Mouse (Mus musculus) kidney, postnatal 0 days (tissue): ENCODE data around the gene Trnp1. TPM values are rescaled to one million over a fixed set of nuclear protein-coding genes. Genes with fewer than 3 reads are reported as not detected.

Experiments
- ATAC-seq: fragments of 200-750 bp; cut with Nextera tagmentation; replicated peaks from 2 replicates; pipeline ENCODE4 v1.8.0; 2017; ENCODE audit warnings: low read depth, moderate number of reproducible peaks, moderate TSS enrichment, moderate library complexity; ENCODE audit not compliant: low FRiP score
- DNase-seq: peaks from one replicate; pipeline ENCODE4 v3.0.0-alpha.2; 2016; ENCODE audit warnings: low spot score
- H3K27ac ChIP-seq: fragments of 300-500 bp; sonication (generic); 2 replicates; pipeline ENCODE4 v1.5.1; 2014; ENCODE audit warnings: mild to moderate bottlenecking
- H3K27me3 ChIP-seq: fragments of 300-500 bp; sonication (generic); 2 replicates; pipeline ENCODE4 v1.6.1; 2014; ENCODE audit warnings: low read length, mixed read lengths; ENCODE audit not compliant: insufficient read depth
- H3K36me3 ChIP-seq: fragments of 300-500 bp; sonication (generic); 2 replicates; pipeline ENCODE4 v1.6.1; 2014; ENCODE audit warnings: low read length, mixed read lengths; ENCODE audit not compliant: insufficient read depth
- H3K4me1 ChIP-seq: fragments of 300-500 bp; sonication (generic); replicated peaks from 2 replicates; pipeline ENCODE4 v1.6.1; 2014; ENCODE audit warnings: antibody characterized with exemption, low read length, mixed read lengths; ENCODE audit not compliant: insufficient read depth
- H3K4me2 ChIP-seq: fragments of 300-500 bp; sonication (generic); 2 replicates; pipeline ENCODE4 v1.6.1; 2014; ENCODE audit warnings: mild to moderate bottlenecking, low read length, moderate library complexity, mixed read lengths
- H3K4me3 ChIP-seq: fragments of 300-500 bp; sonication (generic); replicated peaks from 2 replicates; pipeline ENCODE4 v1.5.1; 2014; ENCODE audit warnings: low read depth, low read length
- H3K9ac ChIP-seq: fragments of 300-500 bp; sonication (generic); 2 replicates; pipeline ENCODE4 v1.6.1; 2014; ENCODE audit warnings: low read depth, low read length
- H3K9me3 ChIP-seq: fragments of 300-500 bp; sonication (generic); replicated peaks from 2 replicates; pipeline ENCODE4 v1.6.1; 2016; ENCODE audit warnings: low read length, inconsistent platforms, mixed read lengths
- CTCF ChIP-seq: IDR thresholded peaks from 2 replicates; pipeline ENCODE4 v1.5.1; 2016; ENCODE audit warnings: antibody characterized with exemption, low read depth, mild to moderate bottlenecking, moderate library complexity
- WGBS: fragments of 180-500 bp; shearing (Covaris S2); extraction: QIAGEN DNeasy Blood & Tissue Kit; methylation state at CpG from one replicate; pipeline ENCODE4 v1.1.7; 2014; 5-methylcytosine and 5-hydroxymethylcytosine counted together
- polyA plus RNA-seq: library from polyadenylated mRNA; unstranded; fragments of >200 nt; fragmentation: Nextera tagmentation; extraction: Ambion mirVana; gene quantifications from 2 replicates; pipeline ENCODE4 v1.2.1, GENCODE M21; 2015

Gene Trnp1
- polyA plus RNA-seq, 1 experiment from 2014 or later = 1.5 TPM

DNA sequence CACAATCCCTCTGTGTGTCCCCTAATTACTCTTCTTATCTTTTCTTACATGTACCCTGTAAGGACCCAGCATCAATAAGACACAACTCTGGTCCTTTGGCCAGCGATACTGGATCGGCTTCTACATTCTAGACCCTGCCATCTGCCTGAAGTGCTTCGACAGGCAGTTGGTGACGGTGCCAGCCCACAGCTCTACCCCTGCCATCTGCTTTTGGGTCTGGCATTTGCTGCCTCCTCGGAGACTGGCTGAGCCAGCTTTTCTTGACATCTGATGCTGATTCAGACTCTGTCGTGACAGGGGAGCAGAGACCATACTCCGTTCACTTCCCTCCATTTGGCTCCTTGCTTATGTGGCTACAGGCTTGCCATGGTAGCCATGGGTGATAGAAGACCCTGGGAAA is 10.6 kb upstream of the Trnp1 start:
- no peaks in the 10 kb centered on the region for H3K4me1 ChIP-seq
- 78% methylated on average over 7 of the region's 7 CpGs for WGBS
- DNase-seq (no peak), ATAC-seq (no peak)
- no peaks in the 10 kb centered on the region; the same call in 1 of the 2 replicates for H3K27me3 ChIP-seq
- no peak overlapping the region for H3K9ac ChIP-seq
- no peak overlapping the region for H3K4me2 ChIP-seq
- no peak overlapping the region for H3K27ac ChIP-seq
- H3K4me3 ChIP-seq = no peak overlapping the region
- no peaks in the 10 kb centered on the region for H3K9me3 ChIP-seq
- TF ChIP-seq CTCF = no peak
- no peaks in the 10 kb centered on the region for H3K36me3 ChIP-seq

DNA sequence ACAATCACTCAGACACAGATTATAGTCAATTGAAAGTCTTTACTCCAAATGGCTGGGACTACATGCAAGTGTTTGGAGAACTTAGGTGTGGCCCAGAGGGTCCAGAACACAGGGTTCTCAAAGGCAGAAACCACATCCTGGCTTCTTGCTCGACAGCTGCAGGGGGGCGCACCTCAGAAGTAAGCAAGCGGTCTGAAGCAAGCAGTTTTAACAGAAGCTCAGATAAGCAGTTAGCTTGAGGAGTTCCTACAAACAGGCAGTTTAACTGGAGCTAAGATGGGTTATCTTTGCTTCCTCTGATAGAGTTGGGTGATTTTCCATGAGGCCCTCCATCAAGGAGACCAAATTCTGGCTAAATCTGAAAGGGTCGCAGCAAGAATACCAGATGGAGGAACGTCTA is 8.2 kb upstream of the Trnp1 start:
- WGBS = 73% methylated on average over 5 of the region's 5 CpGs
- Histone ChIP-seq H3K9me3 (no peaks in the 10 kb centered on the region), H3K4me1 (no peaks in the 10 kb centered on the region)

DNA sequence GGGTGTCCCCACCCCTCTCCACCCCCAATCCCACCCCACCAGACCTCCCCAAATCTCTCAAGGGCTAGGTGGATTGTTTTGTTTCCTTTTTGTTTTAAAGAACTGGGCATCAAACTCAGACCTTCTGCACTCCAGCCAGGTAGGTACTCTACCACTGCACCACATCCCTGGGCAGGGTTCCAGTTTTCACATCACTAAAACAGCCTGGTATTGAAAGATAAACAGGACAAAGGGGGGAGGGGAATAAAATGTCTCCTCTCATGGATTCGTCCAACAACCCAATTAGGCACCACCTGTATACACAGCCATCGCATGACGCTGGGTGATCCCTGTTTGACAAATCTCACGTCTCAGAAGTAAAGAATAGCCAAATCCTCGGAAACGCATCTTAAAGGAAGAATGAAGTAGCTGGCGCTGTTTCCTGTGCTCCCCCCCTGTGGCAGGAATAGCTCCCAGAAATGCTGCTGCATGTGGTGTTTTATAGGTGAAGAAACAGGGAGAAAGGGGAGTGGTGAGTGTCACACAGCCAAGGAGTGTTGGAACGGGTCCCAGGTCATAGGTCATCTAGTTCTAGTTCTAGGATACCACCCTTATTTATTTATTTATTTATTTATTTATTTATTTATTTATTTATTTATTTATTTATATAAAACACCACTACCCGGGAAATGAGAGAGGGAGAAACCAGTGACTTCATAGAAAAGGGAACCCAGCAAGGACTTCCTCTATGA is 6.6 kb upstream of the Trnp1 start:
- Histone ChIP-seq H3K27me3 (peaks cover 10% of the 10 kb centered on the region; the same call in 1 of the 2 replicates), H3K4me3 (no peak overlapping the region)
- 61% methylated on average over 9 of the region's 9 CpGs for WGBS

More for the DNA sequence above, 8.2 kb upstream of the Trnp1 start:
- TF ChIP-seq CTCF = no peak
- Histone ChIP-seq H3K9ac (no peak overlapping the region), H3K27me3 (peaks cover 3% of the 10 kb centered on the region; the same call in 1 of the 2 replicates), H3K4me2 (no peak overlapping the region), H3K27ac (no peak overlapping the region), H3K4me3 (no peak overlapping the region), H3K36me3 (no peaks in the 10 kb centered on the region)
- ATAC-seq (no peak), DNase-seq (no peak)

DNA sequence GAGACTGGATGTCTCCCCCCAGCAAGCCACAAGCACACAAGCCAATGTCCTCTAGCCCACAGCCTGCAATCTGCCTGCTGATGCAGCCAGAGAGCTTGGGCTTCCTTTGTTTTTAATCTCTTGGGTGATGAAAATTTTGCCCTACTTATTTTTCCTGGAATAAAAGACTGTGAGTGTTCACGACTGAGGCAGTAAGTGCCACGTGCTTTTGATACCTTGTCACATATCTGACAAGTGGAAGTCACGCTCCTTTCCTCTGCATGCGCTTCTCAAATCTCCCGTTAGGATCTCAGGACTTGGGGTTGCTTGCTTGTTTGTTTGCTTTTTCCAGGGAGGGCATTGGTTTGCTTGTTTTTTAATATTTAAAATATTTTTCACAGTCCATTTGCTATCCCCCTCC is 6.0 kb upstream of the Trnp1 start:
- Histone ChIP-seq H3K9ac (no peak overlapping the region), H3K4me1 (no peaks in the 10 kb centered on the region), H3K4me3 (no peak overlapping the region), H3K4me2 (no peak overlapping the region), H3K27me3 (peaks cover 13% of the 10 kb centered on the region), H3K27ac (no peak overlapping the region), H3K9me3 (no peaks in the 10 kb centered on the region), H3K36me3 (no peaks in the 10 kb centered on the region)
- ATAC-seq = no peak
- DNase-seq = no peak
- WGBS = 31% methylated on average over 5 of the region's 5 CpGs
- TF ChIP-seq CTCF = no peak

More for the DNA sequence above, 6.6 kb upstream of the Trnp1 start:
- Histone ChIP-seq H3K36me3 (no peaks in the 10 kb centered on the region), H3K27ac (no peak overlapping the region), H3K4me1 (no peaks in the 10 kb centered on the region), H3K4me2 (no peak overlapping the region), H3K9me3 (no peaks in the 10 kb centered on the region), H3K9ac (no peak overlapping the region)
- TF ChIP-seq CTCF = no peak
- DNase-seq (no peak), ATAC-seq (no peak)

DNA sequence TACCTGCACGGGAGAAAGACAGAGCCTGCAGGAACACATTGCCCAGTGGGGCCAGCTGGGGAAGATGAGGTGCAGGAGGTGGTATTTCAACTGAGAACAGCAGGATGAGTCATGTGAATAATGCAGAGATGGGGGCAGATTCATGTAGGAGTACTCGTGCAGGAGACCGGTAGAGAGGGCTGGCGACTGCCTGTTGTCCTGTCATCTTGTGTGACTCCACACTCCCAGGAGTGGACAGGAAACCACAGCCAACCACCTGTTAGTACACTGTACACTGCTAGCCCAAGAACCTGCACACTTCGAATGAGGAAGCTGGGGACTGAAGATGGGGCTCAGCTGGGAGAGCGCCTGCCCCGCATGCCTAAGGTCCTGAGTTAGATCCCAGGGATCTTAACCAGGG is 3.2 kb upstream of the Trnp1 start:
- no peaks in the 10 kb centered on the region for H3K36me3 ChIP-seq
- H3K4me1 ChIP-seq = 0 out of 2 replicates have a peak, but pooled peaks cover 5% of the 10 kb centered on the region
- no peak overlapping the region for H3K4me3 ChIP-seq
- no peak overlapping the region for H3K9ac ChIP-seq
- H3K4me2 ChIP-seq = no peak overlapping the region
- ATAC-seq (no peak), DNase-seq (no peak)
- H3K27ac ChIP-seq = no peak overlapping the region
- no peak for TF ChIP-seq CTCF
- no peaks in the 10 kb centered on the region for H3K9me3 ChIP-seq
- peaks cover 34% of the 10 kb centered on the region for H3K27me3 ChIP-seq
- 52% methylated on average over 7 of the region's 7 CpGs for WGBS

DNA sequence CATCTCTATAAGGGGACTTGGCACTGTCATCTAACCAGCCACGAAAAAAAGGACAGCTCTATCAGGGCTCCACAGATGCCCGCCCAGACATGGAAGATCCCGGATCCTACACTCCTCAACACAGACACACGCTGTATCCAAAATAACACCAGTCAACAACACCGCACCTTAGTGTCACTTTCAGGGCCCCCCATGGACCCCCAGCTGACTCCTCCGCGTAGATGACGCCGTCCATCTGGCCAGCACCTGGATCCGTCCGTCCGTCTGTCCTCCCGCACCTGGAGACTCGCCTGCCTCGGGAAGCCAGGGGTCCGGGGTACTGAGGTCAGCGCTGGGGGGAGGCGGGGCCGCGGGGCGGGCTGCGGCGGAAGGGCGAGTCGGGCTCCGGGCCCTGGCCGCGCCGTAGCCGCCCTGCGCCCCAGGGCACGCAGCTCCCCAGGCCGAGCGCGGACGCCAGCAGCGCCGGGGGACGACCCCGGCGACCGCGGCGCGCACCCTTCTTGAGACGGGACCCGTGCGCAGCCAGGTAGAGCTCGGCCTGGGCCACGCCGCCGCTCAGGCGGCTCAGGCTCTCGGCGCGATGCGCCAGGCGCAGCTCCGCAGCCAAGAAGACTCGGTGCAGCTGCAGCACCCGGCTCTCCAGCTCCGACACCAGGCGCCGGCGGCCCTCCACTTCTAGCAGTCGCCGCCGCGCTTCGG is 740 bp downstream of the Trnp1 start:
- TF ChIP-seq CTCF = no peak
- ATAC-seq = peak; percentile 35; the same call in 1 of the 2 replicates
- Histone ChIP-seq H3K4me3 (peak overlapping the region; percentile 46), H3K9me3 (no peaks in the 10 kb centered on the region), H3K4me1 (0 out of 2 replicates have a peak, but pooled peaks cover 5% of the 10 kb centered on the region), H3K9ac (peak overlapping the region; percentile 46), H3K27me3 (peaks cover 41% of the 10 kb centered on the region), H3K27ac (no peak overlapping the region), H3K36me3 (no peaks in the 10 kb centered on the region), H3K4me2 (peak overlapping the region; percentile 95)
- DNase-seq = no peak
- WGBS = 3% methylated on average over 58 of the region's 70 CpGs
